Mouse (Mus musculus) liver, adult (tissue): ENCODE results near the gene Zkscan17.
"Not testable (repeated sequence)": the region's sequence is repeated elsewhere in the genome, so short reads cannot be mapped to it uniquely, and the experiment has no call there.

Source experiments
- GATA4 ChIP-seq: IDR thresholded peaks from 2 replicates; pipeline ENCODE4 v1.6.1; 2014; ENCODE audit warnings: mild to moderate bottlenecking, low read length; ENCODE audit not compliant: insufficient replicate concordance

Gene Zkscan17

DNA sequence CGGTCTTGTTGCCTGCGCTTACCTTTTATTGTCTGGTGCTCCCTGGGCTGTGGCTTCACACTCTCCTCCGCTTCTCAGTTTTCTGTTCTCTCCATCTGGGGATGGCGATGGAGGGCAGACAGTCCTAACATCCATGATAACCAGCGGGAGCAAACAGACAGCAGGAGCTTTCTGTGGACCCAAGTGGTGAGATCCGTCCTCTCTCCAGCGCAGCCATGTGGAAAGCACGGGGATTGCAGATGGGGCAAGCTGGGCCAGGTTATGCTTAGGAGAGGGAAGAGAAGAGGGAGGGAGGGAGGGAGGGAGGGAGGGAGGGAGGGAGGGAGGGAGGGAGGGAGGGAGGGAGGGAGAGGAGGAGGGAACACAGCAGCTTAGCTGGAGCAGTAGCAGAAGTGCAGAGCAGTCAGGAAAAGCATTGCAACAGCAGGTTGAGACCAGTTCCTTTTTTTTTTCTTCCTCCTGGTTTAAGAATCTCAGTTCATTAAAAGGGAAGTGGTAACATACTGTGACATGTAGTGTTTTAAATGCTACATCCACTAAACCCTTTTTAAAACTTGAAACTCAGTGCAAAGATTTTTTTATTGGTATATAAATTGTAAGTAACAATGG, at the start of gene Zkscan17:
TSS of gene Zkscan17 (minus strand) at position 280 of the 609 bp plus-strand sequence.
- TF ChIP-seq GATA4 = no peak

DNA sequence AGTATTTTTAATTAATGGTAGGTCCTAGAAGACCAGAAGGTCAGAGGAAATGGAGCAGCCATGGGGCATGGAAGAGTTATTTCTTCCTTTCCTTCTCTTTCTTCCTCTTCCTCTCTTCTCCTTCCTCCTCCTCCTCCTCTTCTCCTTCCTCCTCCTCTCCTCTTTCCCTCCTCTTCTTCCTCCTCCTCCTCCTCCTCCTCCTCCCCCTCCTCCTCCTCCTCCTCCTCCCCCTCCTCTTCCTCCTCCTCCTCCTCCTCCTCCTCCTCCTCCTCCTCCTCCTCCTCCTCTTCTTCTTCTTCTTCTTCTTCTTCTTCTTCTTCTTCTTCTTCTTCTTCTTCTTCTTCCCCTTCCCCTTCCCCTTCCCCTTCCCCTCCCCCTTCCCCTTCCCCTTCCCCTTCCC, 49.6 kb upstream of the Zkscan17 start, which contains the start of gene Olfr222:
TSS of gene Olfr222 (minus strand) at position 101 of the 400 bp plus-strand sequence.
- not testable (repeated sequence) for TF ChIP-seq GATA4

DNA sequence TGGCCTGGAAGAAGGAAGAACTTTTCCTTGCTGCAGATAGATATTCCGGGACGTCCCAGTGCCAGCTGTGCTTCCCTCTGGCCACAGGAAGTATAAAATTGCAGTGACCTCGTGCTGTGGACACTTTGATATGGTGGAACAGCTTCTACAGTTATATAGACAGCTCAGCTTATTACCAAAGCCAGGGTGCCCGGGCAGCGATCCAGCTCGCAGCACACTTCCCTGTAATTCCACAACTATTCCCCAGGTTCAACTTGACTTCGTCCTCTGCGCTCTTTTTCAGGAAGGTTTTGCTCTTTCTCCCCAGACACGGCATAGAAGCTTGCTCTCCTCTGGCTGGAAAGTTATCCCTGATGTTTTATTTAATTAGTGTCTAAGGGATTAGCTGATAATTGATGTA, 49.2 kb upstream of the Zkscan17 start:
- TF ChIP-seq GATA4 = no peak

DNA sequence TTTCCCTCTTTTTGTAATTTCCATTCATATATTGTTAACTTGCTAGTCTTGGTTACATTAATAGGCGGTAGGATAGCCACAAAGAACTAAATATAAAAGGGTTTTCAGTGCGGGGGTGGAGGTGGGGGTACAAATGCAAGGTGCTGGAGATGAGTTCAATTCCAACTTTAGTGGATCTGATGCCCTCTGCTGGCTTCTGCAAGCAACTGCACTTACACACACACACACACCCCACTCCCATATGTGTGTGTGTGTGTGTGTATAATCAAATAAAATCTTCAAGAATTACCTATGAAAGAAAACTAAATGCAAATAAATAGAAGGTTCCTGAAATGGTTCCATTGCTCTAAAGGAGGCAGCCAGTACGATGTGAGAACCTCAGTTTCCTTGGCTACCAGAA, 42.8 kb upstream of the Zkscan17 start:
- TF ChIP-seq GATA4 = no peak

DNA sequence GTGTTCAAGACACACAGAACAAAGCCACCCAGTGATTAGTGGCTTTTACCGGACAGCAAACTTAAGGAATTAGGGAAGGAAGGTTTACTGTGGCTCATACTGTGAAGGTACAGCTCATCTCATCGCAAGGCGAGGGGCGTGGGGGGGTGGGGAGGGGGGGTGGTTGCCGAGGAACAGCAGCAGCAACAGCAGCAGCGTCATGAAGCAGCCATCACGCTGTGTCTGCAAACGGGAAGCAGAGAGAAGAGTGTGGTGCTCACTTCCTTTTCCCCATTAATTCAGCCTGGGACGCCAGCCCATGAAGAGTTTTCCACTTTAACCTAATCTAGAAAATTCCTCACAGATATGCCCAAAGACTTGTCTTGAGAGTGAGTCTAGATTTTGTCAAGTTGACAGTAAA, 36.3 kb upstream of the Zkscan17 start:
- no peak for TF ChIP-seq GATA4

DNA sequence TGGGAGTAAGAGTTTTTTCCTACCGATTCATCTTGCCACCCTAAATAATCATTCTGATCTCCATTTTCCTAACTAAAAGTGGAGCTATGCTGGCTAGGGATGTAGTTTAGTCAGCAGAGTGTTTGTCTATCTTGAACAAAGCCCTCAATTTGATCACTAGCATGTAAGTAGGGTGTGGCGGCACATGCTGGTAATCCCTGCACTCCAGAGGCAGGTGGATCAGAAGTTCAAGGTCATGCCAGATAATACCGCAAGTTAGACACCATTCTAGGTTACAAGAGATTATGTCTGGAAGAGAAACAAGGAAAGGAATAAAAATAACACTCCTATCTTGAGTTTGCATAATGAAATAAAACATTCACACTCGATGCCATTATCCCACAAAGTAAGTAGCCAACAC, 35.8 kb upstream of the Zkscan17 start:
- TF ChIP-seq GATA4 = no peak

DNA sequence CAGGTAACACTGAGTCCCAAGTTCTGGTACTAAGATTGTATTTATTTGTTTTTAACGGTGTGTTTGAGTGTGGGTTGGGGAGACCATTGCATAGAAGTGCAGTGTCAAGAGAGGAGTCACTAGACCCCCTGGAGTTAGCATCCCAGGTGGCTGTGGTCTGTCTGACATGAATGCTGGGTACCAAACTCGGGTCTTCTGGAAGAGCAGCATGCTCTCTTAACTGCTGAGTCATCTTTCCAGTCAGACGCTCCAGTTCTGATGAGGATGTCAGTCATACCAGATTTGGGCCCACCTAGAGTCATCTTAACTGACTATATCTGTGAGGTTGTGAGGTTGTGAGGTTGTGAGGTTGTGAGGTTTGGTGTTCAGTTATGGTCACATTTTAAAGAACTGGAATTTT, 34.4 kb upstream of the Zkscan17 start:
- no peak for TF ChIP-seq GATA4

DNA sequence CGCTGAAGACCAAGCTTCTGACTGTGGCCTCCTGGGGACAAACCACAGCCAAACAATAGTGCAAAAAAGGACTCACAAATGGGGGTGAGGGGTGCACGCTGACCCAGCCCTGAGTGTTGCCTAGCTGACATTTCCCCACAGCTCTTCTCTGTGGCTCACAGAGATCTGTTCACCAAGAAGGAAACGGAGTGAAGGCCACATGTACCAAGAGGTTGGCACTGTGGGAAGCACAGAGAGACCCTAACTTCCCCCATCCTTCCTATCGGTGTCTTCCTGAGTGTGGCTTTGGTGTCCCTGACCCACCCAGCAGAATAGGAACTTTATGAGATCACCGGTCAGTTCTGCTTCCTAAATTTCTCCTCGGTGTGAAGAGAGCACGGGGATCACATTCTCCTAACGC, 28.0 kb upstream of the Zkscan17 start:
- TF ChIP-seq GATA4 = no peak

DNA sequence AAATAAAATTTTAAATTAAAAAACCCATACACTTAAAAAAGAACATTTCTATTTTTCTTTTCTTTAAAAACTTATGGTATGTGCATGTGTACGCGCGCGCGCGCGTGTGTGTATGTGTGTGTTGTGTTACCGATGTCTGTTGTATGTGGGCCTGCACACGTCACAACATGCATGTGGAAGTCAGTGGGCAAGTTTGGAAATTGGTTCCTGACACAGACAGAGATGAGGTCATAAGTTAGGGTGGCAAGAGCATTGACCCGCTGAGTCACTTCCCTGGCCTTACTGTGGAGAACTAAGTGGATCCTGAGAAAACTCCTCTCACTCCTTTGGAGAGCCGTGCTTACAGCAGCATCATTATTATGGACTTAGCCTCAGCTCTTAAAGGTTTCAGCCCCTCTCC, 27.6 kb upstream of the Zkscan17 start:
- TF ChIP-seq GATA4 = no peak

DNA sequence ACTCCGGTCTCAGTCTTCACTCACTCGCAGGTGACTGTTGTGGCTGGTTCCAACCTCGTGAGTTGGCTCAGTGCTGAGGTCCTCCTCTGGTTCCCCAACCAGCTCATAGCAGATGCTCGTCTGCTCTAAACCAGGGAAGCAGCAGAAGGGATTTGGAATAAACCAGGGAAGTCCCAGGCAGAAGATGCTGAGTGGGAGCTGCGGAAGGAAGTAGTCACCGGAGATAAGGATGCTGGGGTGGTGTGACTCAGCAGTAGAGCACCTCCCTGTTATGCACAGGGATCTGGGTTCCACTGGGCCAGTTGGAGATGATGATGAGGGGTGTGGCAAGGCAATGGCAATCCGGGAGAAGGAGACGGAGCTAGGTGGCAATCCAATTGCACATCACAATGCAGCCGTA, 17.5 kb upstream of the Zkscan17 start:
- TF ChIP-seq GATA4 = peak; percentile 30; the same call in 1 of the 2 replicates

DNA sequence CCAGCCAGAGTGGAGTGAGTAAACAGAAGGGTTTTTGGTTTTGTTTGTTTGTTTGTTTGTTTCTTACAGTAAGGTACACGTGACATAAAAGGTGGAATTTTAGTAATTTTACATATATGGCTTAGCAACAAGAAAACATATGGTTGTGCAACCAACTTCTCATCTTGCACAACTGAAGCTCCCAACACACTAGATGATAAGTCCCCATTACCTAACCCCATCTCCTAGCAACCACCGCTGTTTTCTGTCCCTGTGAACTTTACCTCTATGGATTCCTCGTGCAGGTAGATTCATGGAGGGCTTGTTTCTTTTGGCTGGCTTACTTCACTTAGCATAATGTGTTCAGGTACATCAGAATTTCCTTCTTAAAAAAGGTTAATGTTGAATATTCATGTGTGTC, 16.8 kb upstream of the Zkscan17 start:
- no peak for TF ChIP-seq GATA4

DNA sequence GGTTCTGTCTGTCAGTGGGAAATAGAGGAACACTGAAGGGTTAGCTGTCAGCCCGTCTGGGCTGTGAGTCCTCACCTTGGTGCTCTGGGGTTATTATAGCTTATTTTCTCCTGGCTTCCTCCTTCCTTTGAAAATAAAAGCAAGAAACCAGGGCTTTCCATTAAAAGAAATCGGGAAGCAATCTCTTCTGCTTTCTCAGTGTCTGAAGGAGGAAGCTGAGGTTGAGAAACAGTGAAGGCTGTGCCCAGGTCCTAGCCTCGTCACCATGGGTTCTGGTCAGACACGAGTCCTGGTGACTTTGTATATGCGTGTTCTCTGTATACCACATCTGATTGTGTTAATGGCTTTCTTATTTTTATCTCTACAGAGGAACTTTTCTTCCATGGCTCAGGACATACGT, 15.9 kb upstream of the Zkscan17 start:
- TF ChIP-seq GATA4 = no peak

DNA sequence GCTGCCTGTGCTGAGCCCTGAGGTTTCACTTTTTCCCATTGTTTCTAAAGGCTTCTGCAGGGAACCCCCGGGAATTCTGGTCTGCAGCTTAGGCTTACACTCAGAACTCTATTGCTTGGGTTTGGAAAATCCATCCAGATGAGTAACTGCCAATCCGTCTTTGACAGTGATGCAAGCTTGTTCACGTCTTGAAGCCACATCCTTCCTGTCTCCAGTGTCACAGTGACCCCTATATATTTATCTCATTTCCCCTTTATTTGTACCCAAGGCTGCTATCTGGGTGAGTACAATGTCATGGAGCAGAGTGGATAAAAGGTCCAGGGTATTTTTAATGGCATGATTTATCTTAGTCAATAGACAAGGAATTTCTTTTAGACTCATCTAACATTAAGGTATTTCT, 14.8 kb upstream of the Zkscan17 start, which contains the start of gene Nlrp3:
TSS of gene Nlrp3 (plus strand) at position 245 of the 400 bp plus-strand sequence.
- no peak for TF ChIP-seq GATA4

DNA sequence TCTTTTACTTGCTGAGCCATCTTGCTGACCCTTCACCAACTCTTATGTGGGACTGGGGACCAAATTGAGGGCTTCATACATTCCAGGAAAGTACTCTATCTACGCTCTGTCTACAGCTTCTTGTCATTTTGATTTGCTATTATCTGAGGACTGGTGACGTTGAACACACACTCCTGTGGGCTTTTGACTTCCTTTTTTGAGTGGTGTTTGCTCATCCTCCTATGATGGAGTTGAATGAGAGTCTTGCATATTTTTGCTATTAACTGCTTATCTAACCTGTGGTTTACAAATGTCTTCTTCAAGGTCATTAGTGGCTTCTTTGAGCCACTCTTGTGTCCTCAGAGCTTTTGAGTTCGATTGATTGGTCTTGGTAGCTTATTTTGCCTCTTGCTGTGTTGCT, 13.6 kb upstream of the Zkscan17 start:
- TF ChIP-seq GATA4 = no peak

DNA sequence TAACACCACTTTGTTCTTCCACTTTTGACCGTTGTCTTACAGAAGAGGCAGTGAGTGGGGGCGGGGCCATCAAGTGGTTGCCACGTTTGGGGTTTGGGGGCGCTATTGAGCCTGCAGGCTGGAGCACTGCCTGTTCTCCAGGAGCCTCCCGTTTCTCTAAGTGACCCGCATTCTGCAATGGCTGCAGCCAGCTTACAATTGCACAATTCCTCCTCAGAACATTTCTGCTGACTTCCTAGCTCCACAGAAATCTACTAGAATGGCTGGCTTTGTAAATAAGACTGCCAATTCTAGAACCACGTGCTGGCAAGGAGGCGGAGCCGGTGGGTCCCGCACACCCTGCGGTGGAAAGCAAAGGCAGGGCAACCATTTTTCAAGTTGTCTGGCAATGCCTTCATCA, 11.8 kb upstream of the Zkscan17 start:
- TF ChIP-seq GATA4 = no peak

DNA sequence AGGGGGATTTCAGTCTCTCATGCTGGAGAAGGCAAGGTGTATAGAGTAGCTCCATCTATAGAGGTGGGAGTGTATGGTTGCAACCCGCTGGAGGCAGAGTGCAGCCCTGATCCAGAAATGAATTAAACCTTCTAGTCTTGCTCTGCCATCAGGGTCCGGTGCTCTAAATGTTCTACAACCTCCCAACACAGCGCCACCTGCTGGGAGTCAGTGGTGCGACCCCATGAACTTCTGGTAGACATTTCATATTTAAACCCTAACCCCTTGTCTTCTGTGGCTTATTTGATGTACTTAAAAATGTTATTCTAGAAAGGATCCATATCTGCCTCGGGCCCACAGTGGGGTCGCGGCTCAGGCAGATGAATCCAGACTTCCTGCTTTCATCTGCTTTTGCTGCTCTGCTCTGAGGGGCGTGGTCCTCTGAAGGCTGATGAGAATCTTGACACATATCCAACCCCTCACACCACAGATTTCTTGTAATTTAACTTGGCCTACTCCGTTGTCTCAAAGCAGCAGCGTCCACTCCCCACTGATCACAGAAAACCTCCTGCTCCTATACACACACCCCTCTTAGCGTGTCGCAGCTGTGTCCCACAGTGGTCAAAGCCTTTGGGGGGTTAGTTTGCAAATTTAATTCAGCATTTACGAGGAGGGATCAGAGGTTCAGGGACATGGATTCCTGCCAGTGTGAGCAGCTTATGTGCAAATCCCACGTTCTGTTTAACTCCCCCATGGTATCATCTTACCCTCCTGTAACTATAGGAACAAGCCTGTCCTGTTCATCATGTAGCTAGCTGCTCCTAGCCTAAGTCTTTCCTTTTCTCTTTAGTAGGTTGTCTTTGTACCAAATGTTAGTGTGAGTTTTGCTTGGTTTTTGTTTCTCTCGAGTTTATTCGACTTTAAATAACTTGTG, 10.9 kb upstream of the Zkscan17 start:
- no peak for TF ChIP-seq GATA4
